Mouse (Mus musculus) G1E (cell line): ENCODE measurements around the gene Hexim2.

Source experiments
- CTCF ChIP-seq: IDR thresholded peaks from 2 replicates; pipeline ENCODE4 v1.5.1; 2012; ENCODE audit warnings: low read depth, low read length, inconsistent platforms, mixed read lengths
- GATA1 ChIP-seq: IDR thresholded peaks from 2 replicates; pipeline ENCODE4 v1.6.1; 2012; ENCODE audit warnings: borderline replicate concordance, low read length, inconsistent platforms, mixed read lengths
- POLR2AphosphoS5 ChIP-seq: IDR thresholded peaks from 2 replicates; pipeline ENCODE4 v1.6.1; 2012; ENCODE audit warnings: low read depth, low read length, inconsistent platforms; ENCODE audit not compliant: insufficient replicate concordance

DNA sequence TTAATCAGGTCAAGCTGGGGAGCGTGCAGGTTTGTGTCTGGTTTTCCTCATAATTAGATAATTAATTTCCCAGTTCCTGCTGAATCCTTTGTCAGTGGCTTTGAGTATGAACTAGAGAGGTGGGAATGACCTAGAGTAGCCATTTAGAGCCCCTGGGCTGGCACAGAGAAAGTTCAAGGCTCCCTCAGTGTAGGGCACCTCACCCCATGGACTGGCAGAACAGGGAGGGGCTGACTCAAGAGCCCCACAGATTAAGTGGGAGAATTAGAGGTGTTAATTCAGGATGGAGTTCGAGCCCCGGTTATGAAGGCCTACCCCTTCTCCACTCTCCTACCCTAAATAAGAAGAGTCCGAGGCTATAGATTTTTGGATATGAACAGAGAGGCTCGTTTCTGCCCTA lies 37.4 kb downstream of the Hexim2 start:
- no peak for TF ChIP-seq CTCF
- no peak for TF ChIP-seq POLR2AphosphoS5
- TF ChIP-seq GATA1, result no peak
